Mouse (Mus musculus) monocyte, adult 5-6 weeks (primary cell): Measurements from ENCODE around the gene Stap2. TPM values are rescaled to one million over a fixed set of nuclear protein-coding genes. Genes with fewer than 3 reads are reported as not detected.

Experiments
- ATAC-seq: fragments of 153-309, 156-312 bp; replicated peaks from 2 replicates; pipeline ENCODE4 v1.8.0; 2017; ENCODE audit warnings: mild to moderate bottlenecking; ENCODE audit not compliant: low TSS enrichment, insufficient number of reproducible peaks, severe bottlenecking, poor library complexity, low FRiP score
- total RNA-seq: library from RNA; stranded (forward); fragments of 200-1000, 200-491, 200-594 nt; gene quantifications from 3 replicates; pipeline ENCODE4 v1.2.3, GENCODE M21; 2017

Stap2 gene
- total RNA-seq, 1 experiment from 2014 or later = not detected

DNA sequence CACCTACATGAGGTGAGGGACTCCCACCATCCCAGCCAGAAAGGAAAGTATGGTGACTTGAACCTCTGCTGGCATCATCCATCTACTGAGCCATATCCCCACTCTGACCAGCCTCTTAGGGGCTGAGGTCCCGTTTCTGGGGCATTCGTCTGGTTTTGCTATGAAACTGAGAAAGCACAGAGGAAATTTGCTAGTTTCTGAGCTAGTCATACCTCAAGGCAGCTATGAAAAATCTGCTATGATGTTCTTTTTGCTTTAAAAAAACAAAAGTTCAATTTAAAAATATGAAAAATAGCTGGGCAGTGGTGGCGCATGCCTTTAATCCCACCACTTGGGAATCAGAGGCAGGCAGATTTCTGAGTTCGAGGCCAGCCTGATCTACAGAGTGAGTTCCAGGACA, 56.7 kb downstream of the Stap2 start:
- no peak for ATAC-seq

Other genes starting within 250 kb of the Stap2 start
- gene Zfp119a, start 126.7 kb downstream of the Stap2 start, total RNA-seq = 6.6 to 9.9 TPM (median 7.0 TPM) in 3 replicates
- gene Zfp959, start 113.5 kb downstream of the Stap2 start, total RNA-seq = 19.0 to 38.3 TPM (median 29.2 TPM) in 3 replicates
- gene Zfp119b, start 56.1 kb downstream of the Stap2 start, total RNA-seq = 8.4 to 18.6 TPM (median 15.6 TPM) in 3 replicates
- gene Ebi3, start 52.9 kb downstream of the Stap2 start, total RNA-seq = 22.4 to 32.2 TPM (median 26.5 TPM) in 3 replicates
- 14.7 to 16.4 TPM (median 16.4 TPM) in 3 replicates for gene Yju2, start 46.5 kb downstream of the Stap2 start, total RNA-seq
- gene Shd, start 35.1 kb downstream of the Stap2 start, total RNA-seq = not detected in 3 replicates
- not detected in 3 replicates for gene Fsd1, start 19.1 kb downstream of the Stap2 start, total RNA-seq
- gene Mpnd, start 127 bp upstream of the Stap2 start, total RNA-seq = 31.5 to 106 TPM (median 82.0 TPM) in 3 replicates
- 22.4 to 35.7 TPM (median 23.4 TPM) in 3 replicates for gene Sh3gl1, start 31.1 kb upstream of the Stap2 start, total RNA-seq
- 0.64 to 4.6 TPM (median 2.1 TPM) in 3 replicates for gene Chaf1a, start 34.9 kb upstream of the Stap2 start, total RNA-seq
- gene Ubxn6, start 69.4 kb upstream of the Stap2 start, total RNA-seq = 38.0 to 40.4 TPM (median 38.5 TPM) in 3 replicates
- 61.2 to 151 TPM (median 112 TPM) in 3 replicates for gene Hdgfl2, start 74.0 kb upstream of the Stap2 start, total RNA-seq
- not detected in 3 replicates for gene Plin4, start 104.2 kb upstream of the Stap2 start, total RNA-seq
- gene Plin5, start 112.0 kb upstream of the Stap2 start, total RNA-seq = not detected in 3 replicates
- gene Lrg1, start 116.4 kb upstream of the Stap2 start, total RNA-seq = not detected in 3 replicates
- gene Sema6b, start 134.8 kb upstream of the Stap2 start, total RNA-seq = 0.53 to 1.2 TPM (median 0.87 TPM) in 3 replicates
- 0.39 to 0.43 TPM in 2 of 3 replicates, not detected in the other for gene Tnfaip8l1, start 156.9 kb upstream of the Stap2 start, total RNA-seq
- gene Mydgf, start 178.3 kb upstream of the Stap2 start, total RNA-seq = 25.0 to 31.5 TPM (median 30.6 TPM) in 3 replicates
- 8.4 to 20.3 TPM (median 11.7 TPM) in 3 replicates for gene Dpp9, start 213.3 kb upstream of the Stap2 start, total RNA-seq